Mouse (Mus musculus): ENCODE measurements at regions not wholly inside any gene's neighbourhood (a gene's known extent, or its start where the extent isn't known, plus 50 kb on each side); places are given as distances from the start of the nearest gene placed in this dataset.

DNA sequence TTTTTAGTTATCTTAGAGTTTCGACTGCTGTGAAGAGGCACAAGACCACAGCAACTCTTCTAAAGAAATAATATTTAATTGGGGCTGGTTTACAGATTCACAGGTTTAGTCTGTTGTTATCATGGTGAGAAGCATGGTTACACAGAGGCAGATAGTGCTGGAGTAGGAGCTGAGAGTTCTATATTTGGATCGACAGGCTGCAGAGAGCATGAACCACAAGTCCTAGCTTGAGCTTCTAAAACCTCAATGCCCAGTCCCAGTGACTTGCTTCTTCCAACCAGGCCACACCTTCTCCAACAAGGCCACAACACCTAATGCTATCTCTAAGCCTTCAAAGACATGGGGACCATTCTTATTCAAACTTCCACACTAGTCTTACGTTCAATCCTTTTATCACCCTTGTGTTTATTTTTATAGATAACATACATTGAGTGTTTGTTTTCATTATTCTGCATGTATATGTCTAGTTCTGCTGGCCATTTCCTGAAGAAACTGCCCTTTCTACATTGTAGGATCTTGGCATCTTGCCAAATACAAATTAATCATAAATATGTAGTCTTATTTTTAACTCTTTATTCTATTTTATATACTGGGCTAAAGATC is 452.8 kb upstream of the Dmac1 start:
- TF ChIP-seq MYC (IDR thresholded peaks at IDR 0.05; ENCODE audit: low read depth, low read length) (no peak), POLR2A (IDR thresholded peaks at IDR 0.05; ENCODE audit: low read depth, low read length) (no peak), CHD1 (IDR thresholded peaks at IDR 0.05; ENCODE audit: low read depth, low read length) (no peak), EP300 (IDR thresholded peaks at IDR 0.05; ENCODE audit: low read length) (no peak)

All from CH12.LX (cell line).